Mouse (Mus musculus) midbrain, embryonic 12.5 days (tissue): ENCODE data around the gene Nedd4. TPM values are rescaled to one million over a fixed set of nuclear protein-coding genes. Genes with fewer than 3 reads are reported as not detected.

ENCODE experiments used
- ATAC-seq: fragments of 200-750 bp; cut with Nextera tagmentation; 2 replicates; pipeline ENCODE4 v1.8.0; 2017; ENCODE audit warnings: low read depth, moderate TSS enrichment, moderate library complexity; ENCODE audit not compliant: low FRiP score
- H3K27ac ChIP-seq: fragments of 300-500 bp; sonication (generic); replicated peaks from 2 replicates; pipeline ENCODE4 v1.5.1; 2016; ENCODE audit warnings: mild to moderate bottlenecking
- H3K27me3 ChIP-seq: fragments of 300-500 bp; sonication (generic); 2 replicates; pipeline ENCODE4 v1.6.1; 2016; ENCODE audit warnings: mild to moderate bottlenecking
- H3K36me3 ChIP-seq: fragments of 300-500 bp; sonication (generic); 2 replicates; pipeline ENCODE4 v1.6.1; 2016
- H3K4me1 ChIP-seq: fragments of 300-500 bp; sonication (generic); 2 replicates; pipeline ENCODE4 v1.6.1; 2016
- H3K4me2 ChIP-seq: fragments of 300-500 bp; sonication (generic); replicated peaks from 2 replicates; pipeline ENCODE4 v1.6.1; 2016; ENCODE audit warnings: mild to moderate bottlenecking, moderate library complexity
- H3K4me3 ChIP-seq: fragments of 300-500 bp; sonication (generic); 2 replicates; pipeline ENCODE4 v1.5.1; 2016; ENCODE audit warnings: mild to moderate bottlenecking
- H3K9ac ChIP-seq: fragments of 300-500 bp; sonication (generic); replicated peaks from 2 replicates; pipeline ENCODE4 v1.6.1; 2016; ENCODE audit warnings: mild to moderate bottlenecking, moderate library complexity
- H3K9me3 ChIP-seq: fragments of 300-500 bp; sonication (generic); 2 replicates; pipeline ENCODE4 v1.6.1; 2016; ENCODE audit warnings: mild to moderate bottlenecking
- WGBS: fragments of 180-500 bp; shearing (Covaris S2); methylation state at CpG from one replicate; pipeline ENCODE4 v1.1.7; 2016; 5-methylcytosine and 5-hydroxymethylcytosine counted together
- polyA plus RNA-seq: library from polyadenylated mRNA; unstranded; fragments of >200 nt; fragmentation: Nextera tagmentation; extraction: Ambion mirVana; gene quantifications from 2 replicates; pipeline ENCODE4 v1.2.1, GENCODE M21; 2016

The Nedd4 gene
- polyA plus RNA-seq, 1 experiment from 2014 or later: 737 TPM

GRCm38 (mm10) chr9:72690811-72691210, 28.7 kb downstream of the Nedd4 start:
- Histone ChIP-seq H3K36me3 (peaks cover 87% of the 10 kb centered on the region), H3K4me2 (no peak overlapping the region), H3K9ac (no peak overlapping the region), H3K9me3 (no peaks in the 10 kb centered on the region), H3K27ac (no peak overlapping the region; the same call in 1 of the 2 replicates), H3K4me1 (peaks cover 13% of the 10 kb centered on the region), H3K27me3 (no peaks in the 10 kb centered on the region), H3K4me3 (no peak overlapping the region)
- 85% methylated on average over 1 of the region's 1 CpGs for WGBS
- ATAC-seq: no peak

- Histone ChIP-seq H3K27me3 (no peaks in the 10 kb centered on the region), H3K9me3 (no peaks in the 10 kb centered on the region), H3K4me3 (no peak overlapping the region), H3K4me1 (peaks cover 13% of the 10 kb centered on the region), H3K9ac (no peak overlapping the region), H3K4me2 (no peak overlapping the region), H3K36me3 (peaks cover 78% of the 10 kb centered on the region), H3K27ac (no peak overlapping the region)
- no peak for ATAC-seq
- 91% methylated on average over 5 of the region's 5 CpGs for WGBS
Measured at GRCm38 (mm10) chr9:72691942-72692341, 29.8 kb downstream of the Nedd4 start.

GRCm38 (mm10) chr9:72693081-72693696, 31.0 kb downstream of the Nedd4 start:
- no peak overlapping the region for H3K9ac ChIP-seq
- peaks cover 13% of the 10 kb centered on the region for H3K4me1 ChIP-seq
- no peak overlapping the region for H3K4me2 ChIP-seq
- WGBS: 82% methylated on average over 24 of the region's 24 CpGs
- no peaks in the 10 kb centered on the region for H3K9me3 ChIP-seq
- ATAC-seq: no peak
- 0 out of 2 replicates have a peak overlapping the region, but pooled peaks have one; percentile 42 for H3K27ac ChIP-seq
- no peak overlapping the region for H3K4me3 ChIP-seq
- peaks cover 73% of the 10 kb centered on the region for H3K36me3 ChIP-seq
- H3K27me3 ChIP-seq: no peaks in the 10 kb centered on the region

- H3K4me3 ChIP-seq: no peak overlapping the region
- no peaks in the 10 kb centered on the region for H3K9me3 ChIP-seq
- peaks cover 73% of the 10 kb centered on the region for H3K36me3 ChIP-seq
- 87% methylated on average over 14 of the region's 14 CpGs for WGBS
- H3K27ac ChIP-seq: no peak overlapping the region
- no peak for ATAC-seq
- no peaks in the 10 kb centered on the region for H3K27me3 ChIP-seq
- H3K4me2 ChIP-seq: no peak overlapping the region
- no peak overlapping the region for H3K9ac ChIP-seq
- H3K4me1 ChIP-seq: peaks cover 13% of the 10 kb centered on the region
Measured at GRCm38 (mm10) chr9:72693861-72694260, 31.7 kb downstream of the Nedd4 start.

GRCm38 (mm10) chr9:72696508-72696907, 34.4 kb downstream of the Nedd4 start:
- ATAC-seq: no peak
- Histone ChIP-seq H3K4me1 (peaks cover 13% of the 10 kb centered on the region), H3K4me2 (no peak overlapping the region), H3K36me3 (peaks cover 71% of the 10 kb centered on the region), H3K9me3 (no peaks in the 10 kb centered on the region), H3K27ac (no peak overlapping the region), H3K9ac (no peak overlapping the region), H3K4me3 (no peak overlapping the region), H3K27me3 (no peaks in the 10 kb centered on the region)
- 83% methylated on average over 3 of the region's 3 CpGs for WGBS

GRCm38 (mm10) chr9:72697779-72698178, 35.6 kb downstream of the Nedd4 start:
- no peak for ATAC-seq
- WGBS: 91% methylated on average over 4 of the region's 4 CpGs
- Histone ChIP-seq H3K4me3 (no peak overlapping the region), H3K9me3 (no peaks in the 10 kb centered on the region), H3K9ac (no peak overlapping the region), H3K36me3 (peaks cover 77% of the 10 kb centered on the region), H3K27me3 (no peaks in the 10 kb centered on the region), H3K4me1 (peaks cover 13% of the 10 kb centered on the region), H3K4me2 (no peak overlapping the region), H3K27ac (no peak overlapping the region)

- Histone ChIP-seq H3K27ac (no peak overlapping the region), H3K4me1 (no peaks in the 10 kb centered on the region), H3K9me3 (no peaks in the 10 kb centered on the region), H3K27me3 (no peaks in the 10 kb centered on the region), H3K9ac (no peak overlapping the region), H3K4me3 (no peak overlapping the region), H3K36me3 (peaks cover 72% of the 10 kb centered on the region), H3K4me2 (no peak overlapping the region)
- no peak for ATAC-seq
- 82% methylated on average over 3 of the region's 3 CpGs for WGBS
Measured at GRCm38 (mm10) chr9:72699702-72700101, 37.6 kb downstream of the Nedd4 start.

GRCm38 (mm10) chr9:72701441-72701840, 39.3 kb downstream of the Nedd4 start:
- Histone ChIP-seq H3K9ac (no peak overlapping the region), H3K4me3 (no peak overlapping the region), H3K27ac (no peak overlapping the region), H3K27me3 (no peaks in the 10 kb centered on the region), H3K36me3 (peaks cover 78% of the 10 kb centered on the region), H3K4me1 (no peaks in the 10 kb centered on the region), H3K4me2 (no peak overlapping the region), H3K9me3 (no peaks in the 10 kb centered on the region)
- no peak for ATAC-seq
- 66% methylated on average over 8 of the region's 8 CpGs for WGBS

GRCm38 (mm10) chr9:72702075-72702474, 39.9 kb downstream of the Nedd4 start:
- Histone ChIP-seq H3K9ac (no peak overlapping the region), H3K27ac (no peak overlapping the region), H3K4me3 (no peak overlapping the region), H3K4me2 (no peak overlapping the region), H3K27me3 (no peaks in the 10 kb centered on the region), H3K36me3 (peaks cover 85% of the 10 kb centered on the region), H3K9me3 (no peaks in the 10 kb centered on the region), H3K4me1 (no peaks in the 10 kb centered on the region)
- no peak for ATAC-seq
- WGBS: 68% methylated on average over 2 of the region's 2 CpGs

- H3K4me3 ChIP-seq: no peak overlapping the region
- 95% methylated on average over 4 of the region's 4 CpGs for WGBS
- peaks cover 85% of the 10 kb centered on the region for H3K36me3 ChIP-seq
- no peak overlapping the region for H3K9ac ChIP-seq
- no peaks in the 10 kb centered on the region for H3K9me3 ChIP-seq
- H3K27me3 ChIP-seq: no peaks in the 10 kb centered on the region
- no peak overlapping the region for H3K4me2 ChIP-seq
- H3K4me1 ChIP-seq: no peaks in the 10 kb centered on the region
- H3K27ac ChIP-seq: no peak overlapping the region
- ATAC-seq: no peak
Measured at GRCm38 (mm10) chr9:72703142-72703541, 41.0 kb downstream of the Nedd4 start.

GRCm38 (mm10) chr9:72703754-72704153, 41.6 kb downstream of the Nedd4 start:
- 81% methylated on average over 6 of the region's 6 CpGs for WGBS

GRCm38 (mm10) chr9:72705270-72705669, 43.1 kb downstream of the Nedd4 start:
- H3K4me2 ChIP-seq: no peak overlapping the region
- no peaks in the 10 kb centered on the region for H3K4me1 ChIP-seq
- no peaks in the 10 kb centered on the region for H3K27me3 ChIP-seq
- H3K36me3 ChIP-seq: peaks cover 83% of the 10 kb centered on the region
- no peaks in the 10 kb centered on the region for H3K9me3 ChIP-seq
- H3K4me3 ChIP-seq: no peak overlapping the region
- no peak overlapping the region for H3K9ac ChIP-seq
- 85% methylated on average over 2 of the region's 2 CpGs for WGBS
- no peak for ATAC-seq
- H3K27ac ChIP-seq: no peak overlapping the region

More at GRCm38 (mm10) chr9:72703754-72704153, 41.6 kb downstream of the Nedd4 start:
- no peak for ATAC-seq
- Histone ChIP-seq H3K9ac (no peak overlapping the region), H3K4me3 (no peak overlapping the region), H3K27me3 (no peaks in the 10 kb centered on the region), H3K9me3 (no peaks in the 10 kb centered on the region), H3K4me2 (no peak overlapping the region), H3K4me1 (no peaks in the 10 kb centered on the region), H3K27ac (no peak overlapping the region), H3K36me3 (peaks cover 83% of the 10 kb centered on the region)

- Histone ChIP-seq H3K4me2 (no peak overlapping the region), H3K27ac (no peak overlapping the region), H3K9ac (no peak overlapping the region), H3K4me1 (no peaks in the 10 kb centered on the region), H3K9me3 (no peaks in the 10 kb centered on the region), H3K36me3 (peaks cover 83% of the 10 kb centered on the region), H3K4me3 (no peak overlapping the region), H3K27me3 (no peaks in the 10 kb centered on the region)
- no peak for ATAC-seq
- WGBS: 90% methylated on average over 2 of the region's 2 CpGs
Measured at GRCm38 (mm10) chr9:72707999-72708398, 45.9 kb downstream of the Nedd4 start.
